Mouse (Mus musculus) retina, postnatal 1 day (tissue): ENCODE measurements around the gene Pgk2.
"Not testable (repeated sequence)": the region's sequence is repeated elsewhere in the genome, so short reads cannot be mapped to it uniquely, and the experiment has no call there.

Experiments
- DNase-seq: peaks from one replicate; pipeline ENCODE4 v3.0.0-alpha.2; 2012

Pgk2 gene

DNA sequence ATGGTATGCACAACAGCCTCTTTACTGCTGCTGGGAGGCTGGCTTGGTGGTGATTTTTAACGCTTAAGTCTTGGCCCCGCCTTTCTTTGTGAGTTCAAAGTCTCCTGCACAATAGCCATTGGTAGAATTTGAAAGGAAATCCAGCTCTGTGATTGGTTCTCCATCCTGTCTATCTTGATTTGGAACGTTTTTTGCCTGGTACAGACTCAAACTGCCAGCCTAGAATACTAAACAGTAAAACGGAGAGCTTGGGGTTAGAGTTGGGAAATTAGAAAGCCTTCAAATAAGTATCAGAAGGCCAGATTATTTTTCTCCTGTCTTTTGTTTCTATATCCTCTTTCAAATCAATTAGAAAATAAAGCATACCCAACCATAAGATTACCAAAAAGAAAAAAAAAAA, at the start of gene Pgk2:
TSS of gene Pgk2 (minus strand) at position 101 of the 400 bp plus-strand sequence.
- DNase-seq: no peak

DNA sequence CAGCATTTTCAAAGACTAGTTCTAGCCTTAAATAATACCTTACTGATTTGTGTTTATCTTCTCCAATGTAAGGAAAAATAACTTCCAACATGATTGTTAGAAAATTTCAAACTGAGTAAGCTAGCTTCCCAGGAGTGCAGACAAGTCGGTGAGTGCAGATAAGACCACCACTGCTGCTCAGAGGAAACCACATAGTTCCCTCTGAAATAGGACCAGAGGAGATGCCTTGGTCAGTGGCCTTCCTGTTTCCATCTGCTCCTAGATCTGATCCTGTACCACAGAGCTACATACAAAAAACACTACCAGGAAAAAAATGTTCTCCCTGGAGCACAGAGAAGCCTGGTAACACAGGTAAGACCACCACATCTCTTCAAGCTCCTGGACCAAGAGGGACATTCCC, 44.0 kb upstream of the Pgk2 start:
- DNase-seq: no peak

DNA sequence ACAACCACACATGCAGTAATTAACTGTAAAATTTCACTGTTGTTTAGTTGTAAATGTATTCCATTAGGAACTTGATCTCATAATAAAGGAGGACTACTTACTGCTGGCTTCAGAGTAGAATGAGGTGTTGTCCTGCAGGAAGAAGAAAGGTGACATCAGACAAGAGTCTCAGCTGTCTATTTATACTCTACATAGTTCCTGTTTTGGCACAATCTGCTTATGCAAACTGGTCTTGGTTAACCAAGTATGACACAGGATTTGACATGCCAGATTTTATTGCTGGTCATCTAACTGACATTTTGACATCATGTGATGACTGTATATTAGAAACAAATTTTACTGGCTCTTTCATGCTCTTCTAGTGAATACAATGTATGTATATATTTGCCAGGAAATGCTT, 33.7 kb upstream of the Pgk2 start, which contains the start of gene Crisp3:
TSS of gene Crisp3 (minus strand) at position 154 of the 400 bp plus-strand sequence.
- DNase-seq: no peak

DNA sequence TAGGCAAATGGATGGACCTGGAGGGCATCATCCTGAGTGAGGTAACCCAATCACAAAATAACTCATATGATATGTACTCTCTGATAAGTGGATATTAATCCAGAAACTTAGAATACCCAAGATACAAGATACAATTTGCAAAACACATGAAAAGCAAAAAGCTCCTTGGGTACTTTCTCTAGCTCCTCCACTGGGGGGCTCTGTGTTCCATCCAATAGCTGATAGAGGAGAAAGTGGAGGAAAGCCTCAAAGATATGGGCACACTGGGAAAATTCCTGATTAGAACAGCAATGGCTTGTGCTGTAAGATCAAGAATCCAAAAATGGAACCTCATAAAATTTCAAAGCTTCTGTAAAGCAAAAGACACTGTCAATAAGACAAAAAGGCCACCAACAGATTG, 6.6 kb downstream of the Pgk2 start:
- DNase-seq: not testable (repeated sequence)

DNA sequence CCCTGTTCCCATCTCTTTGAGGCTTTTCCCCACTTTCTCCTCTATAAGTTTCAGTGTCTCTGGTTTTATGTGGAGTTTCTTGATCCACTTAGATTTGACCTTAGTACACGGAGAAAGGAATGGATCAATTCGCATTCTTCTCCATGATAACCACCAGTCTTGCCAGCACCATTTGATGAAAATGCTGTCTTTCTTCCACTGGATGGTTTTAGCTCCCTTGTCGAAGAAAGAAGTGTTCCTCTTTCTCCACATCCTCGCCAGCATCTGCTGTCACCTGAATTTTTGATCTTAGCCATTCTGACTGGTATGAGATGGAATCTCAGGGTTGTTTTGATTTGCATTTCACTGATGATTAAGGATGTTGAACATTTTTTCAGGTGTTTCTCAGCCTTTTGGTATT, 18.2 kb downstream of the Pgk2 start:
- not testable (repeated sequence) for DNase-seq

DNA sequence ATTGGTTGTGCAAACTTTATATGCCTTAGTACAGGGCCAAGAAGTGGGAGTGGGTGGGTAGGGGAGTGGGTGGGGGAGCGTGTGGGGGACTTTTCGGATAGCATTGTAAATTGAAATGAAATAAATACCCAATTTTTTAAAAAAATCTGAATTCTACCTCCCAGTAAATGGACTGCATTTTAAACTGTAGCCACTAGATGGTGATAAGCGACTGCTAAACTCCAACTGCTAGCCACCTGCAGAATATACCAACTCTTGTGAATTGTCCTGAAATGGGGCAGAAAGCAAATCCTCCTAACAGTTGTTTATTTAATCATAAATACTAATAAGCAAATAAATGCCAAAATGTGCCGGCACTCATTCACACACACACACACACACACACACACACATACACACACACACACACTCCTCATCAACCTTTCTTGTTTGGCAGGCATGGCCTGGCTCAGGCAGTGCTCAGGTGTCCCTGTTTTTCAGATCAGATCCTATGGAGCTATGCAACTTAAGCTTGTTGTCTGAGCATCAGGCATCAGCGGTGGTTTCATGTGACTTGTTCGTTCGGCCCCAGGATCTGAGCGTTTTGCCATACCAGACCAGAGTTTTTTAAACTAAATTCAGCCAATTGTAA, 50.6 kb downstream of the Pgk2 start:
- not testable (repeated sequence) for DNase-seq
